Mouse (Mus musculus): ENCODE data around the gene Farsb. TPM values are rescaled to one million over a fixed set of nuclear protein-coding genes. Genes with fewer than 3 reads are reported as not detected.

The Farsb gene
- 70.6 and 78.2 TPM in 2 replicates for polyA plus RNA-seq (2015; fragmentation: Nextera tagmentation; extraction: Ambion mirVana)

GRCm38 (mm10) chr1:78488752-78489492 lies at the start of gene Farsb:
Gene Farsb, minus strand, starts transcription at chr1:78488897.

GRCm38 (mm10) chr1:78511621-78512160 lies 23.0 kb upstream of the Farsb start, which contains the start of gene BC035947:
Gene BC035947, minus strand, starts transcription at chr1:78512158.

GRCm38 (mm10) chr1:78510862-78511261 lies 22.2 kb upstream of the Farsb start, which contains the start of gene Mogat1:
Gene Mogat1, plus strand, starts transcription at chr1:78510991.

Other genes starting within 250 kb of the Farsb start
- 0.19 and 0.25 TPM in 2 replicates for gene Sgpp2, start 178.6 kb downstream of the Farsb start, polyA plus RNA-seq (2015; fragmentation: Nextera tagmentation; extraction: Ambion mirVana)
- not detected in 2 replicates for gene Mogat1, start 22.1 kb upstream of the Farsb start, polyA plus RNA-seq (2015; fragmentation: Nextera tagmentation; extraction: Ambion mirVana)
- not detected in 2 replicates for gene BC035947, start 23.3 kb upstream of the Farsb start, polyA plus RNA-seq (2015; fragmentation: Nextera tagmentation; extraction: Ambion mirVana)
- 8.6 and 8.9 TPM in 2 replicates for gene Acsl3, start 168.9 kb upstream of the Farsb start, polyA plus RNA-seq (2015; fragmentation: Nextera tagmentation; extraction: Ambion mirVana)
- gene Utp14b, start 169.1 kb upstream of the Farsb start, polyA plus RNA-seq (2015; fragmentation: Nextera tagmentation; extraction: Ambion mirVana): 0.46 and 0.64 TPM in 2 replicates